Mouse (Mus musculus) midbrain, embryonic 11.5 days (tissue): ENCODE measurements around the gene Pjvk. TPM values are rescaled to one million over a fixed set of nuclear protein-coding genes. Genes with fewer than 3 reads are reported as not detected.

ENCODE experiments used
- ATAC-seq: fragments of 200-750 bp; cut with Nextera tagmentation; 2 replicates; pipeline ENCODE4 v1.8.0; 2017; ENCODE audit warnings: moderate TSS enrichment, moderate library complexity; ENCODE audit not compliant: low FRiP score
- DNase-seq: peaks from one replicate; pipeline ENCODE4 v3.0.0; 2015; ENCODE audit warnings: low spot score; ENCODE audit errors: missing footprints
- H3K27ac ChIP-seq: fragments of 300-500 bp; sonication (generic); 2 replicates; pipeline ENCODE4 v1.5.1; 2014; ENCODE audit warnings: low read depth, low read length
- H3K27me3 ChIP-seq: fragments of 300-500 bp; sonication (generic); 2 replicates; pipeline ENCODE4 v1.6.1; 2014; ENCODE audit warnings: mild to moderate bottlenecking, low read length, moderate library complexity, mixed read lengths; ENCODE audit not compliant: control insufficient read depth, insufficient read depth
- H3K36me3 ChIP-seq: fragments of 300-500 bp; sonication (generic); 2 replicates; pipeline ENCODE4 v1.6.1; 2014; ENCODE audit warnings: mild to moderate bottlenecking, low read length, moderate library complexity, mixed read lengths; ENCODE audit not compliant: control insufficient read depth, insufficient read depth
- H3K4me1 ChIP-seq: fragments of 300-500 bp; sonication (generic); 2 replicates; pipeline ENCODE4 v1.6.1; 2014; ENCODE audit warnings: low read length; ENCODE audit not compliant: control insufficient read depth, insufficient read depth
- H3K4me2 ChIP-seq: fragments of 300-500 bp; sonication (generic); 2 replicates; pipeline ENCODE4 v1.6.1; 2014; ENCODE audit warnings: mild to moderate bottlenecking, moderate library complexity
- H3K4me3 ChIP-seq: fragments of 300-500 bp; sonication (generic); 2 replicates; pipeline ENCODE4 v1.5.1; 2014; ENCODE audit warnings: low read depth, low read length
- H3K9ac ChIP-seq: fragments of 300-500 bp; sonication (generic); 2 replicates; pipeline ENCODE4 v1.6.1; 2014; ENCODE audit warnings: low read length
- H3K9me3 ChIP-seq: fragments of 300-500 bp; sonication (generic); 2 replicates; pipeline ENCODE4 v1.6.1; 2016; ENCODE audit warnings: low read length; ENCODE audit not compliant: control insufficient read depth
- WGBS: fragments of 180-500 bp; shearing (Covaris S2); extraction: QIAGEN DNeasy Blood & Tissue Kit; methylation state at CpG from one replicate; pipeline ENCODE4 v1.1.7; 2014; 5-methylcytosine and 5-hydroxymethylcytosine counted together
- polyA plus RNA-seq: library from polyadenylated mRNA; unstranded; fragments of >200 nt; fragmentation: Nextera tagmentation; extraction: Ambion mirVana; gene quantifications from 2 replicates; pipeline ENCODE4 v1.2.1, GENCODE M21; 2014

Pjvk gene
- polyA plus RNA-seq, 1 experiment from 2014 or later = 0.55 TPM

DNA sequence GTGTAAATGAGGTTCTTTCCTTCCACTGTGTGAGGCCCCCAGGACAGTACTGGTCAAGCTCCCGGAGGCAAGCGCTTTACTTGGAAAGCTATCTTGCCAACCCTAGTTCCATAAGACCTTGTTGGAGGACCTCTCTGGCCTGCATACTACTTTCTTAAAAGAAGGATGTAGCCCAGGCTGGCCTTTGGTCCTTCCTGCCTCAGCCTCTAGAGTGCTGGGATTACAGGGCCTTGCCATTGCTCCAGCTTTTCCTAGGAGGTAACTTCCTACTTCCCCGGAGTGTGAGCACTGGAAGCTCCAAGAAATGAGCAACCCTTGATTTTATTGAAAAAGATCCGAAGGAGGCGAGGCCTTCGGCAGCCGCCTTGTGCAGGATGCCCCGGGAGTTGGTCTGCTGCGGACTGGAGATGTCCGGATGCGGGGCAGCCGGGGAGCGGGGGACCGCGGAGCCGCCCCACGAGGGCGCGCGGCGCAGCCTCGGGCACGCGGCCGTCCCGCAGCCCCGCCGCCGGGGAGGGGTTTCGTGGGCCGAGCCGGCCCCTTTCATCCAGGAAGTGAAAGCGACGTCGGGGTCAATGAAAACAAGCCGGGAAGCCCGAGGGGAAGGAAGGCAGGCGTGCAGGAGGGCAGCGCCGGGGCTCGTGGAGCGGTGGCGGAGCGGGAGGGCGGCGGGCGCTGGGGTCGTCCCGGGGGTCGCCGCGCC, 26.6 kb downstream of the Pjvk start, which contains the start of gene Plekha3:
Gene Plekha3, plus strand, starts transcription at position 557 of the 703 bp plus-strand sequence.
- Histone ChIP-seq H3K36me3 (no peaks in the 10 kb centered on the region), H3K4me3 (peak within 1 kb of the TSS; percentile 82), H3K4me2 (peak within 1 kb of the TSS; percentile 62), H3K27me3 (no peaks in the 10 kb centered on the region), H3K9me3 (no peaks in the 10 kb centered on the region), H3K27ac (peak within 1 kb of the TSS; percentile 53), H3K9ac (peak within 1 kb of the TSS; percentile 90), H3K4me1 (peaks cover 14% of the 10 kb centered on the region)
- WGBS = 4% methylated on average over 52 of the region's 52 CpGs
- DNase-seq (peak; percentile 96), ATAC-seq (peak; percentile 79)

- H3K4me1 ChIP-seq = peaks cover 14% of the 10 kb centered on the region
- ATAC-seq = peak; percentile 63; the same call in 1 of the 2 replicates
- under 1% methylated on average over 39 of the region's 44 CpGs for WGBS
- no peaks in the 10 kb centered on the region for H3K9me3 ChIP-seq
- peak; percentile 94 for DNase-seq
- H3K27ac ChIP-seq = peak overlapping the region; percentile 53
- no peaks in the 10 kb centered on the region for H3K27me3 ChIP-seq
- H3K36me3 ChIP-seq = no peaks in the 10 kb centered on the region
- H3K9ac ChIP-seq = peak overlapping the region; percentile 90
- peak overlapping the region; percentile 82 for H3K4me3 ChIP-seq
- peak overlapping the region; percentile 62 for H3K4me2 ChIP-seq
Measured at GRCm38 (mm10) chr2:76675451-76675850, 27.2 kb downstream of the Pjvk start.

- Histone ChIP-seq H3K27ac (no peak overlapping the region), H3K27me3 (no peaks in the 10 kb centered on the region), H3K9ac (peak overlapping the region; percentile 90), H3K4me2 (peak overlapping the region; percentile 62), H3K4me1 (peaks cover 14% of the 10 kb centered on the region), H3K4me3 (peak overlapping the region; percentile 82), H3K36me3 (no peaks in the 10 kb centered on the region), H3K9me3 (no peaks in the 10 kb centered on the region)
- 8% methylated on average over 4 of the region's 4 CpGs for WGBS
- DNase-seq (peak; percentile 90), ATAC-seq (no peak)
Measured at GRCm38 (mm10) chr2:76675949-76676348, 27.7 kb downstream of the Pjvk start.

GRCm38 (mm10) chr2:76676401-76677226, 28.3 kb downstream of the Pjvk start:
- Histone ChIP-seq H3K4me3 (peak overlapping the region; percentile 82), H3K4me2 (peak overlapping the region; percentile 62), H3K9me3 (no peaks in the 10 kb centered on the region), H3K9ac (peak overlapping the region; percentile 90; the same call in 1 of the 2 replicates), H3K4me1 (peaks cover 14% of the 10 kb centered on the region), H3K27me3 (no peaks in the 10 kb centered on the region), H3K27ac (no peak overlapping the region), H3K36me3 (no peaks in the 10 kb centered on the region)
- DNase-seq (peak; percentile 88), ATAC-seq (no peak)
- WGBS = 71% methylated on average over 13 of the region's 13 CpGs

DNA sequence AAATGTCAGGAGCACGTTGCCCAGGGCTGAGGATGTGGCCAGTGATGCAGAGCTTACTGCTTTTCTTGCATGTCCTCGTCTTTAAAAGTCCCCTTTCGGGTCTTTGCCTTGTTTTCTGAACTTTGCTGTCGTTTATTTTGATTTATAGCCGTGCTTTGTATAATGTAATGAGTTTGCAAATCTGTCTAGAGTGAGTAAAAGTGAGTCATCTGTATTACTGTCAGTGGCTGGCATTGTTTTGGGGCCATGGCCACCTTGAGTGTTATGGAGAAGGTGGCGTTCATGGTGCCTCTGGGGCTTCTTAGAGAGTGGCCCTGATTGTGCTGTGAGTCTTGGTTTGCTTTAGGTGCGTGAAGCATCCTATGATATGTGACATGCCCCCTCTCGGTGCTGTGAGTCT, 34.0 kb downstream of the Pjvk start:
- 94% methylated on average over 8 of the region's 8 CpGs for WGBS
- H3K9me3 ChIP-seq = no peaks in the 10 kb centered on the region

DNA sequence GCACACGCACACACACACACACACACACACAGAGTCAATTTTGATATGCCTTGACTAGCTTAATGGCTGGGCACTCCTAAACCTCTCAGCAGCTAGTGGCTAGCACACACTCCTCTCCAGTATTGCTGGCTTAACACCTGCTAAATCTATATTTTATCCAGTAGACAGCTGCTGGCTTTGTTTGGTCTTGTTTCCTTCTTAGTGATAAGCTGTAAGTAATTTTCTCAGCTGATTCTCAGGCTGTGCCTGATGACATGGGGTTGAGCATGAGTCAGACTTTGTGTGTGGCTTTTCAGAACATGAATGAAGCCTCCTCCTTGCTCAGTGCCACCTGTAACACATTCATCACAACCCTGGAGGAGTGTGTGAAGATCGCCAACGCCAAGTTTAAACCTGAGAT, 38.7 kb downstream of the Pjvk start:
- 0 out of 2 replicates have a peak, but pooled peaks cover 8% of the 10 kb centered on the region for H3K36me3 ChIP-seq
- H3K27ac ChIP-seq = no peak overlapping the region
- no peak overlapping the region for H3K9ac ChIP-seq
- H3K4me2 ChIP-seq = no peak overlapping the region
- H3K4me3 ChIP-seq = no peak overlapping the region
- H3K27me3 ChIP-seq = no peaks in the 10 kb centered on the region
- ATAC-seq (no peak), DNase-seq (no peak)
- H3K4me1 ChIP-seq = no peaks in the 10 kb centered on the region
- H3K9me3 ChIP-seq = no peaks in the 10 kb centered on the region
- WGBS = 96% methylated on average over 3 of the region's 3 CpGs

More for the DNA sequence above, 34.0 kb downstream of the Pjvk start:
- H3K27me3 ChIP-seq = no peaks in the 10 kb centered on the region
- no peak overlapping the region for H3K4me2 ChIP-seq
- H3K9ac ChIP-seq = no peak overlapping the region
- H3K4me1 ChIP-seq = no peaks in the 10 kb centered on the region
- no peak overlapping the region for H3K4me3 ChIP-seq
- 0 out of 2 replicates have a peak, but pooled peaks cover 8% of the 10 kb centered on the region for H3K36me3 ChIP-seq
- no peak for DNase-seq
- no peak overlapping the region for H3K27ac ChIP-seq
- no peak for ATAC-seq

- ATAC-seq (no peak), DNase-seq (no peak)
- no peak overlapping the region for H3K9ac ChIP-seq
- no peak overlapping the region for H3K27ac ChIP-seq
- H3K9me3 ChIP-seq = no peaks in the 10 kb centered on the region
- 96% methylated on average over 3 of the region's 3 CpGs for WGBS
- no peak overlapping the region for H3K4me2 ChIP-seq
- no peaks in the 10 kb centered on the region for H3K27me3 ChIP-seq
- no peaks in the 10 kb centered on the region for H3K4me1 ChIP-seq
- no peak overlapping the region for H3K4me3 ChIP-seq
- H3K36me3 ChIP-seq = peaks cover 8% of the 10 kb centered on the region; the same call in 1 of the 2 replicates
Measured at GRCm38 (mm10) chr2:76687608-76688007, 39.3 kb downstream of the Pjvk start.

- H3K36me3 ChIP-seq = peaks cover 11% of the 10 kb centered on the region; the same call in 1 of the 2 replicates
- WGBS = 79% methylated on average over 7 of the region's 7 CpGs
- H3K9me3 ChIP-seq = no peaks in the 10 kb centered on the region
- ATAC-seq (no peak), DNase-seq (no peak)
- H3K4me3 ChIP-seq = no peak overlapping the region
- no peak overlapping the region for H3K9ac ChIP-seq
- no peak overlapping the region for H3K27ac ChIP-seq
- H3K4me1 ChIP-seq = no peaks in the 10 kb centered on the region
- no peak overlapping the region for H3K4me2 ChIP-seq
- no peaks in the 10 kb centered on the region for H3K27me3 ChIP-seq
Measured at GRCm38 (mm10) chr2:76688162-76688561, 39.9 kb downstream of the Pjvk start.
